Mouse (Mus musculus) lung, postnatal 14 days (tissue): ENCODE measurements around the gene Ccdc33.

ENCODE experiments used
- DNase-seq: peaks from one replicate; pipeline ENCODE4 v3.0.0; 2021

The Ccdc33 gene

DNA sequence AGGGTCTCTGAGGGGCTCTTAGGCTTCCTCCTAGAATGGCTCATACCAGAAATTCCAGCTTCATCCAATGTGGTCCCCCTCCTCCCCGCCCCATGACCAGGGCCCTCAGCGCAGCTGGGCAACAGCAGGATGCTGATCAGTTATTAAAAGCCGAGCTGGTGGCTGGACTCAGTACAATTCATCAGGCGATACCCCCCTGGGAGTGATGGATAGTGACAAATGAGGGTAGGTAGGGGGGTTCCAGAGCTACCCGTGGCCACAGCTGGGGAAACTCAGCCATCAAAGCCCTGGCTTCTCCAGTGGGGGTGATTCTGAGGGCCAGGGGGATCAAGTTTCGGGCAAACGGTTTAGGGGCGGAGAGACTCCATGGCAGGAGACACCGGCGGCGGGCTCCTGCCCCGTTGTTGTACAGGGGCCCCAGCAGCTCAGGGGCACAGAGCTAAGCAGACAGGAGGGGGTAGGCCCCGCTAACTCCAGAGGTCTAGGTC, 10.3 kb upstream of the Ccdc33 start:
- no peak for DNase-seq

DNA sequence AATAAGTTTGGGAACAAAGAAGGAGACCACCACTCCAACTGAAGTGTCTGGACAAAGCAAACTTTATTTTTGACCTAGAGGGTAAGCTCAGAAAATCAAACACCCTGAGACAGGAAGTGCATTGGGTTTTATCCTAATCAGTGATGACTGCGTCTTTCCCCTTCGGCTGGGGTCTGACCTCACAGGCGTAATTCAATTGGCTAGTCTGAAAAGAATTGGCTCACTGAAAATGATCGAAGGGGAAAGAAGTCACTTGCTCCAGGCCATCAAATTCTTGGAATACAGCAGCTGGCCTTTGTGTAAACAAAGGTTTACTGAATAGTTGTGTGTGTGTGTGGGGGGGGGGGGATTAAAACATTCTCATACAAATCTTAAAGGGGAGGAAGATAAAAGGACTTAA, 7.2 kb upstream of the Ccdc33 start:
- DNase-seq = no peak

DNA sequence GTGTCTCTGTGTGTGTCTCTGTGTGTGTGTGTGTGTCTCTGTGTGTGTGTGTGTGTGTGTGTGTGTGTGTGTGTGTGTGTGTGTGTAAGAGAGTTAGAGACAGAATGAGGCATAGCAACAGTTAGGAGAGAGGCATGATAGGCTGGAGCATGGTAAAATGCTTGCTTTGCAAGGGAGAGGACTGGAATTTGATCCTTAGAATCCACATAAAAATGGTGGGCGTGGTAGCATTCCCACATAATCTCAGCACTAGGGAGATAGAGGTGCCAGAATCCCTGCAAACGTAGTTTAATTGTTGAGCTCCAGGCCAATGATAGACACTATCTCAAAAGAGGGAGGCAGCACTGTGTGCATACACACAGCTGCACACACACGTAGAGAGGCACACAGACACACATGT, 6.5 kb upstream of the Ccdc33 start:
- no peak for DNase-seq

DNA sequence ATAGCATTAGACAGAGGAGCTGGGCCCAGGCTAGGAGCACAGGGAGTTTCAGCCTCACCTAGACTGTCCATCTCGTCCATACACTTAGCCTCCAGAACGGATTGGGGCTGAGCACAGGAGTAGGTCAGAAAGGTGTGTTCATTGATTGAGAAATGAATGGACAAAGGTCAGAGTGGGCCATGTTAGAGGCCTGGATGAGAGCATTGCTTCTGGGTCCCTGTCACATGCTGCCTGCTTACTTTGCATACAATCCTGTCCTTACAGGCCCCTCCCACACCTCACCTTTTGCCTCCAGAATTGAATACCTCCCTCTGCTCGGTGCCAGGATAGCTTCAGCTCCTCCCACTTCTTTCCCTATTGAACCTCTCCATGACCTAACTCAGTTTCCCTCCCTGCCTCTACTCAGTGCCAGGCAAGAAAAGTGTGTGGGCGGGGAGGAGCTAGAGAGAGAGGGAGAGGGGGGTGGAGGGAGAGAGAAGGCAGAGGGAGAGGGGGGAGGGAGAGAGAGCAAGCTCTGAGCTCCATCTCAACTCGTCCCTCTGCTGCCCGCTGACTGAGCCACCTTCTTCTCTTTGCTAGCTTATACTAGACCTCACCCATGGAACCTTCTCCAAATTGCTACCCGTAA, 2.5 kb downstream of the Ccdc33 start:
- DNase-seq = no peak

DNA sequence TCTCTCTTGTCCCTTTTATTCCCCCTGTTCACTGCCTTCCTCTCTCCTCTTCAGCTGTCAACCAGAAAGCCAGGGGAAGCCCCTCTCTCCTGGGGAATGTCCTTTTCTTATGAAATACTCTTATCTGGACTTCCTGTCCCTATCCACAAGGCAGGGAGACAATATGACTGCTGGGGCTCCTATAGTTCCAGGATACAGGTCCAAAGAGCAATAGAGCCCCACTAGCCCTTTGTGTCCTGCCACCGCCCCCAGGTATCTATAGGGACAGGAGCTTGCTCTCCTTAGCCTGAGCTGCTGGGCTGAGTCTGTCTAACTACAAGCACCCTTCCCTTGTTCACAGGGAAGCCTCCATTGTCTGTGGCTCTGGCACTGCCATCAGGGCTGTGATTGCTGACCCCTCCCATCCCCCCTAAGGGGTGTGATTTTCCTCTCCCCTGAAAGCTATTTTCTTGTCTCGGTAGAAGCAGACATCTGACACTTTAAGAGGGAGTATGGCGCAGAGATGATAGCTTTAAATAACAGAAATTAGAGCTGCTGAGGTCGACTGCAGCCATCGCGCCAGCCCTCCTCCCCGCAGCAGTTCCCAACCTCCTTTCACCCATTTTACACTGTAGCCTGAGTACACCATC, 3.2 kb downstream of the Ccdc33 start:
- DNase-seq = no peak

DNA sequence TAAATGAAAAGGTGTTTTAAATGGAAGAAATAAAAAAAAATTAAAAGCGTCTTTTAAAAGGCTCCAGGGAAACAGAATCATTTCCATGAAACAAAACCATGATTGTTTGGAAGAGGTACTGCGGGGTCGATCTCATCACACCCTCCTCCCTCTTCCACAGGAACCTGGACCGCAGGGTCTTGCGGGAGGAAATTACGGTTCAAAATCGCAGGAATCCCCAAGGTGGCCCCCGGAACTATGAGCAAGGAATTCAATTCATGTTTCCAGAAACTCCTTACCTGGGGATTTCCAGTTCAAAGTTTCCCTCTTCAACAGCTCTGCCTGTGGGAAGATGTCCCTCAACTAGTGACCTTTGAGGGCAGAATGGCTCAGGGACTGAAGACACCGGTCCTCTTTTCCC, 4.6 kb downstream of the Ccdc33 start:
- no peak for DNase-seq

DNA sequence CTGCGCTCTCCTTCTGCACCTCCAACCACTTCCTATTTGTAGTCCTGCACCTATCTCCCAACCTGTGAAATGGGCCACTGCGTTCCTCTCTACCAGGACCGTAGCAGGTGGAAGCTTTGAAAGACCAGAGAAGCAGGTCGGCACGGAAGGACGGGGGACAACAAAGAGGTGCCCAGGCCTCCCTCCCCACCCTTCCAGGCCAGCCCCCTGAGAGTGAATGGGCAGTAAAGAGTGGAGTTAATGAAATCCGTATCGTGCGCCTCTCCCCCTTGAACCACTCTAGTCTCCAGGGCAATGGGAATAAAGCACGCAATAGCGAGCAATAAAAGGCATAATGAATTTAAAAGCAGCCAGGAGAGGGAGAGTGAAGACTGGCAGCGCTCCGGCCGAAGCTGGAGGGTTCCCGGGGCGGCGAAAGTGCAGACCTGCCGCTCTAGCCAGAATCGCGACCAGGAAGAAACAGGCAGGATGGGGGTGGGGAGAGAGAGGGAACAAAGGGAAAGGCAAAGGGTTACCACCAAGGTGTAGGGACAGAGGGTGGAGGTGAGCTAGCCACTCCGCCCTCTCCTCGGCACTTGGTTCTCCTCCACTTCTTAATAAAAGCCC, 5.2 kb downstream of the Ccdc33 start:
- no peak for DNase-seq

DNA sequence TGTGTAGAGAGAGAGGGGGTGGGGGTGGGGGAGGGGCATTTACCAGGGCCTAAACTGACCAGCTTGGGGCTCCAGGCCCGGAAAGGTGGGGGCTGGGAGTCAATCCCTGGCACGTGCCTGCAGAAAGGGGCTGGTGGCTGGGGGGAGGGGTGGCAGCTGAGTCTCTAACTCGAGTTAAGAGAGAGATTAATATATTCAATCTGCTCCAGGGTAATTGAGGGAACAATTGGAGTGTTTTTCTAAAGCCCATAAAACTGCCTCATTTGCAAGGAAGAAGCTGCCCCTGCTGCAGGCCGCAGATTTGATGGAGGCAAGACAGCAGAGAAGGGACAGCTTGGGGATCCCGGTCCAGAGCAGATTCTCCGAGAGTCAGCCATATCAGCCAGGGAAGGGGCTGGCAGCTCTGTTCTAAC, 5.8 kb downstream of the Ccdc33 start:
- no peak for DNase-seq

DNA sequence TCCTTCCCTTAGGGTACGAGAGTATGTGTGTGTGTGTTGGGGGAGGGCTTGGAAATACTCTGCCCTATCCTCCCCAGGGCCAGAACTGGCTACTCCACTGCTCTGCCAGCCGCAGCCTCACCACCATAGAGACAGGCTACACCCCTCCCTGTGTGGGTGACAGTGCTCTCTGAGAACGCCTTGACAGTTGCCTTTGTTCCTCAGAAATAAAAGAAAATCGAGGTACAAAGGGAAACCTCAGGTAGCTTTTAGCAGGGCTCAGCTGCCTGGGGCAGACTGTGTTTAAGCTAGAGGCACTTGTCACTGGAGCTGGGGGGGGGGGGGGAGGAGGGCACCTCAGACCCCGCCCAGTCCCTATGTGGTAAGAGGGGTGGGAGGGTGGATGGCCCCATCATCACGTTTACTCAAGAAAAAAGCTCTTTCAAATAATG, 6.3 kb downstream of the Ccdc33 start:
- no peak for DNase-seq

DNA sequence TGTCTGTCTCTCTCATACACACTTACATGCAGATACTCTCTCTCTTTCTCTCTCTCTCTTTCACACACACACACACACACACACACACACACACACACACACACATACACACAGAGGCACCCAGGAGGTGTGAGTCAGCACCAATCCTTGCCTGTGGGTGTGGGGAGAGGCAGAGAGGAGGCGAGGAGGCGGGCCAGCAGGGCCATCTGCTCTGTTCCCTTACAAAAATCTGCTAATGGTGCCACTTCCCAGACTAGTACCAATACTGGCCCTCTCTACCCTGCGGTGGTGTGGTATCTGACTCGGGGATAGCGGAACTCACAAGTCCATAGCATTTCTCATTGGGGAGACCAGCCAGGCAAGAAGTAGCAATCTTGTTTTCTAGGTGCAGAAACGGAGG, 7.2 kb downstream of the Ccdc33 start:
- DNase-seq = no peak

DNA sequence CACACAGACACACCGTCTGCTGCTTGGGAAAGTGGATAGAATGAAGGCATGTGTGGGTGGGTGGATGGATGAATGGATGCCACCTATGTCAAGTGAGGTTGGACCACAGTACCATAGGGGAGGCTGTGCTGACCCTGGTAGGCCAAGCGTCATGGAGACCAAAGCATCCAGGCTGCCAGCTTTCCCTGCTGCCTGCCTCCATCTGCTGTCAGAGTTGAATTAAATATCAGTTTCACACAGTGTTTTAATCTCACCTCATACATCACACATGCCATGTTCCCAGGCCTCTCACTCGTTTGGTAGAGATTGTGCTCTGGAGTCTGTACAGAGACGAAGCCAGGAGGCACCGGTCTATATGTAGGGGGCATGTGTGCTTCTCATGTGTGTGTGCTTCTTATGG, 7.8 kb downstream of the Ccdc33 start:
- no peak for DNase-seq

DNA sequence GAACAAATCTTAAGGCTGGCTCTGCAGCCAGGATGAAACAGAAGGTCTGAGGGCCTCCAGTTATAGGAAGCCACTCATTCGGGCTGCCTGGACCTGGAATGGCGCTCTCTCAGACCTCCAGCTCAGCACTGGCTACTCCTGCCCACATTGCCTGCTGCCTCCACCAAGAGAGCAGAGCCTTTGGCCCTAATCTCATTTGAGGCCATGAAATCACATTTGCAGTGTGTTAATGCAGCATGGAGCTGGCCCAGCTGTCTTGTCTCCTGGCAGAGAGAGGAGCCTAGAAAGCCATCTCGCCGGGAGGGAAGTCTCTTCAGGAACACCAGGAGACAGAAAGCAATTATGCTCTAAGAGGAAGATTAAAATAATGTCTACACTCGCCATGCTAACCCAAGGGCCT, 11.1 kb downstream of the Ccdc33 start:
- DNase-seq = no peak

DNA sequence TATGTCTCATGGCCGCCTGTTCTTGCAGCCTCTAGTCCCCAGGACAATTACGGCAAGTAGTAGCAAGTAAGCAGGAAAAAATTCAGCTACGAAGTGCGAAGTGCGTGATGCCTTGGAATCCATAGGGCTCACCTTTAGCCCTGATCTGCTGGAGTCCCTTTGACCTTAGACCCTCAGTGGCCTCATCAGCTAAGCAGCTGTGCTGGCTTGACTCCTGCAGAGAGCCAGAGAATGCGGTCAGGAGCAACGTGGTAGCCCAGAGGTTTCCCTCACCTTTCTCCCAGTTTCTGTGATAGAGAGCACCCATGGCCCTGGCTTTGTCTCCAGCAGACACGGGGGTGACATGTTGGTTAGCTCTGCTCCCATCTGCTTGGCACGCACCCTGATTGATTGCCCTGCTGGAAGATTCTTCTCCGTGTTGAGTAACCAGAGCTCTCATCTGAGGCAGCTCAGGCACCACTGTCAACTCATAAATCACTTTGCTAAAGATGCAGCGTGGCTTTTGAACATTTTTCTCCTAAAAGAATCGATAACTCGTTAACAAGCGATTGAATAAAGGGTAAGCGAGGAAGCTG, 12.9 kb downstream of the Ccdc33 start:
- no peak for DNase-seq

DNA sequence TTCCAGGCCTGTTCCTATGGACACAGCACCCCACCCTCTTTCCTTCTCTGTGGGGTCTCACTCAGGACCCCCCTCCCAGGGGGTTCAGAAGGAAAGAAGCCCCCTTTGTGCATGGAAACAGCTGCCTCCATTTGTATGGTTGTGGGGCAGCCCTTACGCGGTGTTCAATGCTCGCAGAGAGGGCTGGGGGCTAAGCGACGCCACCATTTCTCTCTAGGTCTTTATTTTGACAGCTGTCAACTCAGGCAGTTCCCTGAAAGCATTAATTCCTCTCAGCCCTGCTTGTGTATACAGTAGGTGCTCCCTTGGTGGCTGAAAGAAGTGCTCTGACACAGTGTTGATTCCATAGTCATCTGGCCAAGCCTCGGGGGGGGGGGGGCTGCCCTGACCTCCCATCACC, 15.0 kb downstream of the Ccdc33 start:
- no peak for DNase-seq

DNA sequence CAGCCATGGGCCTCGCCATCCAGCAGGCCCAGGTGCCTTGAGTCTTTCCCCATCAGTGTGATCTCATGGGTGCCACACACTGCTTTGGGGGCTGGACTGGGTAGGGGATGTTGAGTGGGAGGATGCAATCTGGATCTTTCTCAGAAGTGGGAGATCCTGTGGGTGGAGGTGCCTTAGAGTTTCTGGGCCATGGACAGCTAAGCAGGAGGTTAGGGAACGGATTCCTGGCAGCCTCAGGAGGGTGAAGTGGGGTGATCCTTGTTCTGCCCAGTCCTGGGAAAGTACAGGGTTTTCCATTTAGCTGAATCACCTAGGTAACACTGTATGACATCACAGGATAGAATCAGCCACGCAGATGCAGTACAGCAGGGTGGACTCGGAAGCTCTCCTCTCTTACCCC, 16.6 kb downstream of the Ccdc33 start:
- no peak for DNase-seq

DNA sequence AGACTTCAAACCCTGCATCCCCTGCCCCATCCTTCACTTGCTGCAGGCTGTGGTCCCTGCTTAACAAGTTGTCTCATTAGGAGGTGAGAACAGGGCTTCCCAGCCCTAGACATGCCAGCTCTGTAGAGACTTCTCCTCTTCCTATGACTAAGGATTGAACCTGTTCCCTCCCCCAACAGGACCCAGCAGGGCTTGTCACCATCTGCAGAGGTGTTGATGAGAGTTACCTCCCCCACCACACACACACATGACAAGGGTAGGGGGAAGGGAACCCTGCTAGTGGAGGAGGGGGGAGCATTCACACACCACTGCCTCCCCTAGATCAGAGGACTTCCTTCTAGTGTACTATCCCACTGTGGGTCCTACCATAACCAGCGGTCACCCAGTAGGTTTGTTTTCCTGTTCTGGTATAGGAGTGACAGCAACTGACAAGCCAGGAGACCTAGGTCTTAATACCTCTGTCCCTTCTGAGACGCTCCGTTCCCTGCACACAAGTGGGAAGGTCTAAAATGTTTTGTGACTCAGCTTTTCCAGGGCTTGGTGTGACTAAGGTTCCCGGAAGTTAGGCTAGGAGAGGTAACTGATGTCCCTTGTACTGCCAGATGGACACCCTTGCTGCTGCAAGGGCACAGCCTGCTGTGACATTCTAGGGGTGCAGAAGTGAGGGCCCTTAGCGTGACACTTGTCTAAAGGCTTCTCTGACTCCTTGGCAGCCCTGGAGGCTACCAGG, 18.6 kb downstream of the Ccdc33 start:
- DNase-seq = no peak

DNA sequence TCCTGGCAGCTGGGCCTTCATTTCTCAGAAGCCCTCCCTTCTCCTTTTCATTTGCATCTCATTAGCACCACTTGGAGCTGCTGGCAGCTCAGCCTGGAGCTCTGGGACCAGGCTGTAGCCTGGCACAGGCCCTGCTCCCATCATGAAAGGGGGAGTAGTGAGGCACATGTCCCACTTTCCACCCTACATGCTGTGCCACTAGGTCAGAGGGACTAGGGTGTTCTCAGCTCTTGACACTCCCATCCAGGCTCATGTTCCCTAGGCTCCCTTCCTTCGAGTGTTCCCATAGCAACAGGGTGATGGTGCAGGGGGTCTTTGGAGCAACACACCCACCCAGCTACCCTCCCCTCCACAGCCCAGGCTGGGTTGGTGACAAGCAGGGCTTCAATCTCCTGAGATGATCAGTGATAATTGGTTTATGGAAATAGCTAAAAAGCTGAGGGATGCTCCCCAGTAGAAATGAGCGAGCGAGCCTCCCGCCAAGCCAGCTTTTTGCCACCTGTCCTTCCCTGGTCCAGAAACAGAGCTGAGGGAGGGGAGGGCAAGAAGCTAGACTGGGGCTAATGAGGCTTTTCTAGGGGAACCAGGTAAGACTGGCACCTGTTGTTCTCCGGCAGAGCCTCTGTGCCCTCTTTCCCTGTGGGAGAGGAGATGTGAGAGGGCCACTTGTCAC, 21.9 kb downstream of the Ccdc33 start:
- DNase-seq = no peak

DNA sequence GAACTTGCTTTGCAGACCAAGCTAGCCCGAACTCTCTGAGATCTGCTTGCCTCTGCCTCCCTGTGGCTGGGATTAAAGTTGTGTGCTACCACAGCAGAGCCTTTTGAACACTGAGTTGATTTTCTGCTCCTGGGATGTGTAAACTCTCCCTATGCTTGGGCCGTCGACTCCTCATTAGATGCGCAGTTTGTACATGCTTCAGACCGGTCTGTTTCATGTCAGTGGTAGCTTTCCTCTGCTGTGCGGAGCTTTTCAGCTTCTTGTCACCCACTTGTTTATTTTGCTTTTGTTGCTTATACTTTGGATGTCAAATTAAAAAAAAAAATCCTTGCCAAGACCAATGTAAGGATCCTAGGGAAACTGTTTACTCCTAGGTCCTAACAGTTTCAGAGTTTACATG, 22.6 kb downstream of the Ccdc33 start:
- no peak for DNase-seq

DNA sequence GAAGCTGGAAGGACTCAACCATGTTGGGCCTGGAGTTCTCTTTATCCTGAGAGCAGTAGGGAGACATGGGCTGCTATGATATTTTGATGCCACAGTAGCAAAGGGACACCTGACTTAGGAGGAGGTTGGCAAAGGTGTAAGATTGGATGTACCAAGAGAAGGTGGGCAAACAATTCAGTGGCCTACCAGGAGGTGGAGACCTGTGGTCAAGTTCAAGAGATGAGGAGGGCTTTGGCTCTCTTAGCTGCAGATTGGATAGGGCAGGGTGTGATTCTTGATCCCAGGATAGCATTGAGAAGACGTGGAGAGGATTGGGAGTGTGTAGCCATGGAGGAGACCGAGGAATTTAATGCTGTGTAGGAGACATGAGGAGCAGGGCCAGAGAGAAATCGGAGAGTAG, 24.8 kb downstream of the Ccdc33 start:
- no peak for DNase-seq

DNA sequence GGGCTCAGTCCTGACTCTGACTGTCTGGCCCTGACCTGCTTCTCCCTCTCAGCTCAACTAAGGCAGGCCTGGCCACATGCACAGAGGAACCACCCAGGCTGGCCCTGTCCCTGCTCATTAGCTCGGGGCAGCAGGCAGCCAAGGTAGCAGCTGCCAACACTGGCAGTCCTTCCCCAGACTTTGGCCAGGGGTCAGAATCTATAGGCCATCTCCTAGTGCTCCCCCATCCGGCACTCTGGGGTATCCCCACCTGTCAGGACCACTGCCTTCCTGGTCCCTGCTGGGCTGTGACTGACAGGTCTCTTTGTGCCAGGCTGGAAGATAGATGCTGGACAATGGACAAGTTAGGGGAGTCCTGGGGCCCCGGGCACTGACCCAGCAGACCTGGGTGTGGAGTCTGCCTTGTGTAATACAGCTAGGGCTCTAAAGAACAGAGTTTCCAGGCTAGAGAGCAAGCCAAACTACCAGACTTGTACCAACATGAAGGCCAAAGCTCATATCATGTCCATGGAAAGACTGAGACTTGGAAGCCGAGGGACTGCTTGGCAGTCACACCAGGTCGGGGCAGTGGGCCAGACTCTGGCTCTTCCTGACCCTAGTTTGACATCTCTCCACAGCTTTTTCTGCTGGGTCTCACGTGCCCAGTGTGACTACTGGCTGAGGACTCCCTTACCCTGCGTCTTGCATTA, 25.9 kb downstream of the Ccdc33 start:
- peak; percentile 28 for DNase-seq

DNA sequence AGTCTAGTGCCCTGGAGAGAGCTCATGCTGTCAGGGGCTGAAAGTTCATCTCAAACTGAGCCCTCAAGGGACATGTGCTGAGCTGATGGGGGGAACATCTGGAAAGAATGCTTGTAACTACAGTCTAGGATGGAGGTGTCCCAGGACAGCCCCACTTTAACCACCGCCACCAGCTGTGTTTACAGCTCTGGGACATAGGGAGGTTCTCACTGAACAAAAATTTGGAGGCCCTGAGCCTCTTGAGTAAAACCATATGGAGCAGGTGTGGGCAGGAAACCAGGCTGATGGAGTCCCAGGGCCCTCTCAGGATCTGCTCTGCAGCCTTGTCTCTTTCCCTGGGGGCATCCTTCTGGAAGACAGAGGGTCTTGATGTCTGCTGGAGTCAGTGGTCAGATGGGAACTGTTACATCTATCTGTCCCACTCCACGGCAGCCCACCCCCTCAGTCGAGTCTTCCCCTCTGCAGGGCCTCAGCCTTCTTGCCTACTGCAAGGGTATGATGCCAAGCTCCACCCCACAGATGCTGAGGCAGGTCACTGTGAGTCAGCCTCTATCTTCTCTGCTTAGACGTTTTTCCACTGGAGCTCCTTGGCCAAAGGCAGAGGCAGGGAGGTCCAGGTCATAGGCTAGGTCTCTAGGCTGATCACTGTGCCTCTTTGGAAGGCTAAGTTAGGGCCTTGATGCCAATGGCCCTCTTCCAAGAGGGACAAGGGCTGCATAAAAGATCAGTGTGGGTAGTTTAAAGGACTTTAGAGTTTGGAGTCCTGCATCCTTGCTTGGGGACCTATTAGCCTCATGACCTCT, 26.8 kb downstream of the Ccdc33 start:
- no peak for DNase-seq
